Comparison of ENCODE assay signal across 8 mouse cellular contexts in the genomic region with DNA sequence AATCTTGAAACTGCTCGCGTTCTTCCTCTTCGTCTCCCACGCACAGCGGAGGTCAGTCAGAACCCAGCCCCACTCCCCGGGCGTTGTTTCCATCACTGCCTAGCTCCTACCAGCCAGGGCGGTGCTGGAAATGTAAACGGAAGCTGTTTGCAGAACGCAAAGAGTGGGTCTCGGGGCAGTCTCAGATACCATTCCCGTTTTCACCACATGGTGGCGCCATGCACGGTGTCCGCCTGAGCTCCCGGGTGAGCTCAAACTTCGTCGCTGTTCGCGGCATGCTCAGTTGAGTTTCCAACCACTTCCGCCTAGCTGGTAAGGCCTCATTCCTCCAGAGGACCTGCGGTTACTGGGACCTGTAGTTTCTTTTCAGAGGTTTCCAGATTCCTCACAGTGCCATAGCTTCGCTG. TPM values are rescaled to one million over a fixed set of nuclear protein-coding genes. Genes with fewer than 3 reads are reported as not detected.
DNase-seq lines count a peak whose midpoint lies in the region; ATAC-seq and TF ChIP-seq lines count a peak whose summit lies in the region.

No protein-coding gene starts in this region.

- H3K27ac ChIP-seq in hindbrain, embryonic 14.5 days: no peak overlapping the region
- H3K27ac ChIP-seq in left cerebral cortex, adult 2 months: no peak overlapping the region

- H3K27me3 ChIP-seq in hindbrain, embryonic 14.5 days (ENCODE audit: control insufficient read depth, insufficient read depth, low read length): peaks cover 90% of the 10 kb centered on the region
- H3K27me3 ChIP-seq in megakaryocyte, embryonic 14.5 days (replicated peaks): peaks cover 67% of the 10 kb centered on the region

- peaks cover 8% of the 10 kb centered on the region; the same call in 1 of the 2 replicates for H3K4me1 ChIP-seq in hindbrain, embryonic 14.5 days (replicated peaks; ENCODE audit: control insufficient read depth, insufficient read depth, low read length)
- peaks cover 66% of the 10 kb centered on the region for H3K4me1 ChIP-seq in megakaryocyte, embryonic 14.5 days

- no peaks in the 10 kb centered on the region for H3K36me3 ChIP-seq in hindbrain, embryonic 14.5 days (replicated peaks; ENCODE audit: control insufficient read depth, insufficient read depth)
- no peaks in the 10 kb centered on the region for H3K36me3 ChIP-seq in megakaryocyte, embryonic 14.5 days (replicated peaks; ENCODE audit: low read length)

- 4% methylated on average over 23 of the region's 23 CpGs for WGBS in hindbrain, embryonic 14.5 days

- no peaks in the 10 kb centered on the region for H3K9me3 ChIP-seq in hindbrain, embryonic 14.5 days (ENCODE audit: control insufficient read depth, low read length)
- no peaks in the 10 kb centered on the region for H3K9me3 ChIP-seq in megakaryocyte, embryonic 14.5 days

- peak; percentile 80 for TF ChIP-seq CTCF in left cerebral cortex, adult 2 months (IDR thresholded peaks at IDR 0.05)

- H3K4me2 ChIP-seq in hindbrain, embryonic 14.5 days (replicated peaks): peak overlapping the region; percentile 34

- no peak overlapping the region for H3K9ac ChIP-seq in hindbrain, embryonic 14.5 days

- no peak for ATAC-seq in hindbrain, embryonic 14.5 days (ENCODE audit: low FRiP score)

- DNase-seq in Muller cell, postnatal 12 days (ENCODE audit: inconsistent ontology term): peak; percentile 65
- DNase-seq in cerebellum, postnatal 10 days: peak; percentile 87 to 91
- peak; percentile 69 to 77 for DNase-seq in frontal cortex, postnatal 36 days (ENCODE audit: low spot score in 2 of 2)
- peak; percentile 86 for DNase-seq in hindbrain, embryonic 14.5 days (ENCODE audit: low spot score)
- DNase-seq in left cerebral cortex, adult 2 months (ENCODE audit: extremely low spot score in 1 of 2, low spot score in 2 of 2): peak; percentile 68 to 79
- DNase-seq in right cerebral cortex, postnatal 25 days: peak; percentile 60
- peak; percentile 83 to 89 for DNase-seq in urinary bladder, postnatal 36 days (ENCODE audit: low spot score in 2 of 2)

- no peak overlapping the region for H3K4me3 ChIP-seq in hindbrain, embryonic 14.5 days (replicated peaks; ENCODE audit: low read length)
- H3K4me3 ChIP-seq in left cerebral cortex, adult 2 months: peak overlapping the region; percentile 23; the same call in 1 of the 2 replicates
- peak overlapping the region; percentile 88 for H3K4me3 ChIP-seq in megakaryocyte, embryonic 14.5 days (replicated peaks)

- intact Hi-C loops in left cerebral cortex, adult 2 months (cut with DNase I): no loop called here

RNA-seq across cellular contexts. Expression of a gene that starts 1.6 kb away (rescaled TPM):
- polyA plus RNA-seq in hindbrain, embryonic 14.5 days (2014; fragmentation: Nextera tagmentation; extraction: Ambion mirVana): 0.25 and 0.40 TPM in 2 replicates
- 1 to 10 TPM; 2.1 to 2.6 TPM for total RNA-seq in left cerebral cortex, adult 2 months (2021)
- 9.3 and 14.4 TPM in 2 replicates for polyA plus RNA-seq in megakaryocyte, embryonic 14.5 days (2012; ENCODE audit: insufficient read depth, low replicate concordance)

RNA-seq across cellular contexts. Expression of a gene that starts 4.9 kb away (rescaled TPM):
- polyA plus RNA-seq in hindbrain, embryonic 14.5 days (2014; fragmentation: Nextera tagmentation; extraction: Ambion mirVana): not detected in 2 replicates
- not detected for total RNA-seq in left cerebral cortex, adult 2 months (2021)
- polyA plus RNA-seq in megakaryocyte, embryonic 14.5 days (2012; ENCODE audit: insufficient read depth, low replicate concordance): not detected in 2 replicates

RNA-seq across cellular contexts. Expression of a gene that starts 24.2 kb away (rescaled TPM):
- 352 and 396 TPM in 2 replicates for polyA plus RNA-seq in hindbrain, embryonic 14.5 days (2014; fragmentation: Nextera tagmentation; extraction: Ambion mirVana)
- total RNA-seq in left cerebral cortex, adult 2 months (2021): 100 to 1,000 TPM; 300 to 307 TPM
- polyA plus RNA-seq in megakaryocyte, embryonic 14.5 days (2012; ENCODE audit: insufficient read depth, low replicate concordance): 103 and 107 TPM in 2 replicates

RNA-seq across cellular contexts. Expression of a gene that starts 38.0 kb away (rescaled TPM):
- 0.94 and 0.95 TPM in 2 replicates for polyA plus RNA-seq in hindbrain, embryonic 14.5 days (2014; fragmentation: Nextera tagmentation; extraction: Ambion mirVana)
- total RNA-seq in left cerebral cortex, adult 2 months (2021): 10 to 100 TPM; 16.4 to 28.6 TPM
- 0.56 TPM in 1 of 2 replicates, not detected in the other for polyA plus RNA-seq in megakaryocyte, embryonic 14.5 days (2012; ENCODE audit: insufficient read depth, low replicate concordance)
